Mouse (Mus musculus): Measurements from ENCODE around the gene Gcnt2.

The Gcnt2 gene

GRCm38 (mm10) chr13:41000140-41000925 is 140.8 kb downstream of the Gcnt2 start:
- peak; percentile 26 for DNase-seq (ENCODE audit: low spot score)

GRCm38 (mm10) chr13:41000926-41001639 is 141.5 kb downstream of the Gcnt2 start, which contains the start of gene Pak1ip1:
Pak1ip1 (plus strand) TSS chr13:41001023.
- peak; percentile 92 for DNase-seq (ENCODE audit: low spot score)

DNA sequence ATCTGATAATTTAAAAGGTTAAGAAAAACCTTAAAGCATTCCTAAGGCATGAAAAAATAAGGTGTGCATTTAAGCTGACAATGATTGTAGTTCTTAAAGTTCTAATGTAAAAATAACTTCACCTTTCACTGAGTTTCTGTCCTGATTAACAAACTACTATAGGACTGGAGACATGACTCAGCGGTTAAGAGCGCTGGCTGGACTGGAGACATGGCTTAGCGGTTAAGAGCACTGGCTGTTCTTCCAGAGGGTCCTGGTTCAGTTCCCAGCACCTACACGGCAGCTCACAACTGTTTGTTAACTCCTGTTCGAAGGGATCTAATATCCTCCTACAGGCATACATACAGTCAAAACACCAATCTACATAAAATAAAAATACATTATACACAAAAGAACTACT is 142.4 kb downstream of the Gcnt2 start:
- no peak for DNase-seq (ENCODE audit: low spot score)

DNA sequence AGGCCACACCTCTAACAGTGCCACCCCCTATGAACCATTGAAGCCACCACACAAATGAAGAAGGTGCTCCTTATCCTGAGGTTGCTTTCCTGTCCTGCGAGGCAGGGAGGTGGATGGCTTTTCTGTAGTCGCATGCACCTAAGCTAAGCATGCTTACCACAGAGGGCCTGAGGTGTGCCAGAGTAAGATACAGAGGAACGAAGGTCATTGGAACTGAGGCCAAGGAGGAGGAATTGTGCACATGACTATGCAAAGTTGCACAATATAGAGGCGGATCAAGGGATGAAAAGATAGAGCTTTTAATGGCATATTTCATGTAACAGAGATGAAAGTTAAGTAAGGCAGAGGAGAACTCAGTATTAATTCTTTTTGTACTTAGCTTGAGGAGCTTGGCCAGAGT is 146.7 kb downstream of the Gcnt2 start:
- no peak for DNase-seq (ENCODE audit: low spot score)

- DNase-seq (ENCODE audit: low spot score) = no peak
Observed at GRCm38 (mm10) chr13:41008271-41008670, 148.7 kb downstream of the Gcnt2 start.

DNA sequence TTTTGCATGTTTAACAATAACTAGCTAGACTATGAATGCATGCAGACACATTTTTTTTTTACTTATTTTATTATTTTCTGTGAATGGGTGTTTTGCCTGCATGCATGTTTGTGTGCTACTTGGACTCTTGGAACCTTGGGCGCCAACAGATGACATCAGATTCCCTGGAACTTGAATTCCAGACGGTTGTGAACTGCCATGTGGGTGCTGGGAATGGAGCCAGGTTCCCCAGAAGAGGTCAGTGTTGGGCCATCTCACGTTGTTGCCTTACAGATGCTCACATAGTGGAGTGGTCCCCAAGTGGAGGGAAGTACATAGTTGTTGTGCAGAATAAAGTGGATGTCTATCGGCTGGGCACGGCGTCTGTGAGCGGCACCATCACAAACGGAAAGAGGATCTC is 149.4 kb downstream of the Gcnt2 start:
- no peak for DNase-seq (ENCODE audit: low spot score)
